Mouse (Mus musculus) testis, postnatal 10 days (tissue): ENCODE data around the gene Dhx32.
"Not testable (repeated sequence)": the region's sequence is repeated elsewhere in the genome, so short reads cannot be mapped to it uniquely, and the experiment has no call there.

Experiments
- DNase-seq: peaks from one replicate; pipeline ENCODE4 v3.0.0; 2021; ENCODE audit warnings: low spot score

The Dhx32 gene

DNA sequence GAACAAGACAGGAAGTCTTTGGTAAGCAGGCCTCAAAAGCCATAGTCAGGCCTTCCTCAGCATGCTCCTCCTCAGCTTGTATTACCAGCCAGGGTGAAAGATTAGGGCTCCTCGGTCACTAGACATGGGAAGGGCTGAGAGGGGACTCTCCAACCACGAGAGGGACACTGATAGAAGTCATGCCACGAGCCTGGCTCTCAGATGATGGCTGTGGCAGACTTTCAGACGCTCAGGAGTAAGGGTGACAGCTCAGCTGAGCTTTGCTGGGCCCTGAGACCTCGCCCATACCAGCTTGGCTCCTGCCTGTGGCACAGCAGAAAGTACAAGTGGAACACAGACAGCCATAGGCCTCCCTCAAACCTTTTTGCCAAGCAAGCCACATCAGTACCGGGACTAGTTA, 55.5 kb downstream of the Dhx32 start:
- DNase-seq: no peak

DNA sequence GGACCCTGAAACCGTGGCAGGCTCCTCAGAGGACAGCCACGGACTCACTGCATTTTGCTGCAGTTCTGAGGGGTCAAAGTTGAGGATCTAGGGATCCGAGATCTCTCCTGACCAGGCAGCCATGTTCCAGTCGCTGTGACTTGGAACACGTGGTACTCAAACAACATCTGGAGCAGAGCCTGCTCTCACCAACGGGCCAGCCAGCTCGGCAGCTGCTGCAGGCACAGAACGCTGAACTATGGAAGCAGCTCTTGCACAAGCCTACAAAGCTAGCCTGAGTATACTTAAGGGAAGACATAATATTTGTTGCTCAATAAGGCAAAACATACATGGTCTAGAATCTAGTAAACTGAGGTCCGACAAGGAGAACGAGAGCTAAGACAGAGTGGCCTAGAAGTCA, 57.0 kb downstream of the Dhx32 start:
- no peak for DNase-seq

DNA sequence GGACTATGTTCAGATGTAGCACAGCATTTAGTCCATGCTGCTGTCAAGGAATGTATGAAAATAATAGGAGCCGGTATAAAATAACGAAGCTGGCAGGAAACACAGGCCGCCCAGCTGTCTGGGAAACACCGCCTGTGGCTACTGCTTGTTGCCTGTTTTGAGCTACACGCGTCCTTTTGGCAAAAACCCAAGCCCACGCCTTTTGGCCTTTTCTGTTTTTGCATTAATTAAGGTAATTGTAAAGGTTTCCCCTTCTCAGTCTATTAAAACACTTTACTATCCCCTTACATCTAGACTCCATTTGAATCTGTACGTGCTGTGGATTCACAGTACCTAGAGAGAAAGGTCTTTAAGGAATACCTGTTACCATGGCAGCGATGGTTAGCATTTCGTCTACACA, 57.7 kb downstream of the Dhx32 start:
- DNase-seq: no peak

DNA sequence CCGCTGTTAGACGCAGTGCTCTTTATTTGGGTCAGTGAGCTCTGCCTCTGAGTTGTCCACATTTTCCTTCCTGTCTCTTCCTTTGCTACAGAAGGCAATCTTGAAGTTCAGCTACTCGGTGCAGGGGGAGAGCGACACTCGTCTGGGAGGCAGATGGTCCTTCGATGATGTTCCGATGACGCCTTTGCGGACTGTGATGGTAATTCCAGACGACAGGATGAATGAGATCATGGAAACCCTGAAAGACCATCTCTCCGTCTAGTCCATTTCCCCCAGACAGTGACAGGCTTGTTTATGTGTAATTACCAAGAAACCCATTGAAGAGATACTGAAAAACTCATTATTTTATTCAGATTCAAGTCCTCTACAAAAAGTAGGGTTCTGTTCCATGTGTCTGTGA, 61.9 kb downstream of the Dhx32 start:
- no peak for DNase-seq

DNA sequence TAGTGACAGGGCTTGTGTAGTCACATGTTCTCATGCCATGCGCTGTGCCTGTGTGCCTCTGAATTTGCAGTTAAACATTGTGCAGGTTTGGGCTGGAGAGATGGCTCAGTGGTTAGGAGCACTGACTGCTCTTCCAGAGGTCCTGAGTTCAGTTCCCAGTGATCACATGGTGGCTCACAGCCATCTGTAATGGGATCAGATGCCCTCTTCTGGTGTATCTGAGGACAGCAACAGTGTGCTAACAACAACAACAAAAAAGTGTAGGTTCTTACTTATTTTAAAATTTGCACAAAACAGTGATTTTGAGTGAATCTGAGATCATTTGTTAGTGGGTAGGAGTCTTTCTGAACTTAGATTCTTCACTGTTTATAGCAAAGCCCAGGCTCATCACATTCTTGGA, 63.9 kb downstream of the Dhx32 start:
- DNase-seq: no peak

DNA sequence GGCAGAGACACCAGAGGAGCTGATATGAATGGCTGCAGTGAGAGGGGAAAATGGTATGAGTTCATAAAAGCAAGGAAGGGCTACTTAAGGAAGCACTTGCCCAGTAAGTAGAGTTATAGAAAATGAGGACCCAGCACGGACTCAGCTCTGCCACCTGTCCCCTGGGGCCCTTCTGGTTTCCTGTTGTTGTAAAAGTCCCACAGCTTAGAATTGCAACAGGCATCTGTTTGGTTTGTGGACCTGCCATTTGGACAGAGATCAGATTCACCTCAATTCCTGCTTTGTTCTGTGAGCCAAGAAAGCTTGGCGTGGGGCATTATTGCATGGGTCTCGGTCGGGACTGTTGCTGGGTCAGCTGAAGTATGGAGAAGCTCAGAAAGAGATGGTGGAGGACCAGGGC, 67.1 kb downstream of the Dhx32 start:
- DNase-seq: no peak

DNA sequence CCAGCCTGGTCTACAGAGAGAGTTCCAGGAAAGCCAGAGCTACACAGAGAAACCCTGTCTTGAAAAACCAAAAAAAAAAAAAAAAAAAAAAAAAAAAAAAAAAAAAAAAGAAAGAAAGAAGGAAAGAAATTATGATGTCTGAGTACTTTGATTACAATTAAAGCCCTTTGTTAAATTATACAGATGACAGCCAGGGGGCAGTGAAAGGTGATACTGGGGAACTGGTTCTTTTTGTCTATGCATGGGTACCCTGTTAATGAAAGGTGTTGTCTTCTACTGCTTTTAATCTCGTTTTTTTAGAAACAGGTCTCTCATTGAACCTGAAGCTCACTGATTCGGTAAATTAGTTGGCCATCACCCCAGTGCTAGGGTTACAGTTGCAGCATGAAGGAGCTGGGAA, 75.2 kb downstream of the Dhx32 start:
- DNase-seq: no peak

DNA sequence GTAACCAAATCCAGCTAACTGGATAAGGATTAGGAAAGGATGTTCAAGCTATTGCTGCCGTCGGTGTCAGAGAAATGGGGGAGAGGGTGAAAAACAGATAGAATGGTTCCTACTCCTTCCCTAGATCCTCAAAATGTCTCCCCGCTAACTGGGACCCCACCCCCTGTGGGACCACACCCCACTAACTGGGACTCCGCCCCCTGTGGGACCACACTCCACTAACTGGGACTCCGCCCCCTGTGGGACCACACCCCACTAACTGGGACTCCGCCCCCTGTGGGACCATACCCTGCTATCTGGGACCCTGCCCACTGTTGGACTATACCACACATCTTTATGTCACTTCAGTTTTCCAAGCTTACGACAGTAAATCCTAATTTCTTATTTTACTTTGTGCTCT, 78.6 kb downstream of the Dhx32 start:
- DNase-seq: no peak

DNA sequence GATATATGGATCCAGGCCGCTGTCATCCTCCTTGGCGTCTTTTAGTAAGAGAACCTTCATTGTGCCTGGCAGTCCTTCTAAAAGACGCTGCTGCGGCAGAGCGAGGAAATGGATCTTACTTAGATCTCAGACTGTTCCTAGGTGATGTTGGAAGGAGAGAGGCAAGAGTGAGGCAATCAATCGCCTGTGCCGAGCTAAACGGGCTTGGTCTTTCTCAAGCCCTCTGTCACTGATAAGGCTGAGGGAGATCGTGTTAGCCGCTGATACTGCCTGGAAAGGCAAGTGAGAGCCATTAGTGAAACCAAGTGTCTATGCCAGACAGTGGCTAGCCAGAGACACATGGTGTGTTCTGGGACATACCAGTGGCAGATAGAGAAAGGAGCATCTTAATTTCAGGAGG, 80.2 kb downstream of the Dhx32 start:
- DNase-seq: no peak

DNA sequence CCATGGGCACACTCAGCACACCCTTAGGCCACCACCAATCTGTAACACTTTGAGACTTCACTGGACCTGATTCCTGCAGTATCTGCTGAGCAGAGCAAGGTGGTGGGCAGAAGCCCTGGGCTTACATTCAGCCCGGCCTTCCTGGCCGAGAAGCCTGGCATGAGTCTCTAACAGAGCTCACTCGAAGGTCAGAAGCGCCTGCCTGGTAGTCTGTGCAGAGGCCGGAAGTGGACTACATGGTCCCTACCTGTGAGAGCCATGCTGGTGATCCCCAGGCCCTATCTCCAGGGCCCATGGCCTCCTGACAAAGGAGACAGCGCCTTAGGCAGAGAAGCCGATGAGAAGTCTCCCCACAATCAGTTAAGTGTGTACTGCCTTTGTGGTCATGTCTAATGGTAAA, 81.2 kb downstream of the Dhx32 start:
- no peak for DNase-seq

DNA sequence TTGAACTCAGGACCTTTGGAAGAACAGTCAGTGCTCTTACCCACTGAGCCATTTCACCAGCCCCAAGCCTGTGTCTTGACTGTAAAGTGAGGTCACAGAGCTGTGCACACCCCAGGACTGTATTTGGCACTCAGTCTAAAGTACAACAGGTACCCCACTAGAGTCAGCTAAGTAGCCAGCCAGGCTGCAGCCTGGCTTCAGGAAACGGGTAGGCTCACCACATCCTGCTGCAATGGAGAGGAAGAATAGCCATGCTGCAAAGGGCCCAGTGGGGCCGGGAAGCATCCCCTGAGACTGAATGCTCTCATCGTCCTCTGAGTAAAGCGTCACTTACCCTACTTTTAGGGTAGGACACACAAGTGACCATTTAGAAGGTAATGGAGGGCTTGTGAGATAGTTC, 82.6 kb downstream of the Dhx32 start:
- no peak for DNase-seq

DNA sequence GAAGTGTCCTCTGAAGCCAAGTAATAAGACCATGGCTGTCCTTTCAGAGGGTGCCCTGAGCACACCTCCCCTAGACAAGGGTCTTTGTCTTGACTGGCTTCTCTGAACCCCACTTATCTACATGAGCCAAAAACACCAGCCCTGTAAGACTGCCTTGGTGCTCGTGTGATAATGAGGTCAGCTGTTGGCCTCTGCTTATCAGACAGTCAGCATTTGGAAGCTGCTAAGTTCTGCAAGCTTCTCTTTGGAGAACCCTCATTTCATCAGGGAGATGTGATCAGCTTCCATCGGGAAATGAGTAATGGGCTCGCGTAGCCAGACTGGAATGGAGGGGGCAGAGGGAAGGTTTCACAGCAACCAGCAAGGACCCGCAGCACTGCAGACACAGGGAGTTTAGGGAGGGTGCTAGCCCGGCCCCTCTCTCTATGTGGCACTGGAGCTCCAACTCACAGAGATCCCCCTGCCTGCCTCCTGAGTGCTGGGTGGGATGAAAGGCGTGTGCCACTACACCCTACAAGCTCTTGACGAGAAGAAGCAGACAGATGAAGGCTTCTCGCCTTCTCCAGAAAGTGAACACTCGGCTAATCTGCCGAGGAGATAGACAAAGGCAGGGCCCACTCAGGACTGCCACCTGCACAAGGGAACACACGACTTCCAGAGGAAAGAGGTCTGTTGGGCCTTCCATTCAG, 84.4 kb downstream of the Dhx32 start:
- no peak for DNase-seq

DNA sequence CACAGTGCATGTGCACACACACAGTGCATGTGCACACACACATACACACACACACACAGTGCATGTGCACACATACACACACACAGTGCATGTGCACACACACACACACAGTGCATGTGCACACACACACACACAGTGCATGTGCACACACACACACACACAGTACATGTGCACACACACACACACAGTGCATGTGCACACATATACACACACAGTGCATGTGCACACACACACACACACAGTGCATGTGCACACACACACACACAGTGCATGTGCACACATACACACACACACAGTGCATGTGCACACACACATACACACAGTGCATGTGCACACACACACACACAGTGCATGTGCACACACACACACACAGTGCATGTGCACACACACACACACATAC, 96.9 kb downstream of the Dhx32 start:
- not testable (repeated sequence) for DNase-seq

DNA sequence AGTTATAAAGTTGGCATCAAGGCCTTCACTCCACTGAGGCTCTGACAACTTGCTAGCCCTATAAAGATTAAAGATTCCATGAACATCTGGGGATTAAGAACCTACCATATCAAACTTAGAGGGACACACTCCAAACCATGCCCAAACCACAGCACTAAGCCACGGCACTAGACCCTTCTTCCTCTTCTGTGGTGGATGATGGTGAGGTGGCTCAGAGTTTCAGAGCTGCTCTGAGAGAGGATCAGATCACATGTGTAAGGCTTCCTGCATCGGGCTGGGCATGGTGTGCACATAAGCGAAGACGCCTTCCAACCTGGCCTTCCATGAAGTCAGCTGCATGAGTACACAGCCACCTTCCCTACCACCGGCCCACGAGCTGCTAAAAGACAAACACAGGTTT, 97.8 kb downstream of the Dhx32 start:
- DNase-seq: no peak

DNA sequence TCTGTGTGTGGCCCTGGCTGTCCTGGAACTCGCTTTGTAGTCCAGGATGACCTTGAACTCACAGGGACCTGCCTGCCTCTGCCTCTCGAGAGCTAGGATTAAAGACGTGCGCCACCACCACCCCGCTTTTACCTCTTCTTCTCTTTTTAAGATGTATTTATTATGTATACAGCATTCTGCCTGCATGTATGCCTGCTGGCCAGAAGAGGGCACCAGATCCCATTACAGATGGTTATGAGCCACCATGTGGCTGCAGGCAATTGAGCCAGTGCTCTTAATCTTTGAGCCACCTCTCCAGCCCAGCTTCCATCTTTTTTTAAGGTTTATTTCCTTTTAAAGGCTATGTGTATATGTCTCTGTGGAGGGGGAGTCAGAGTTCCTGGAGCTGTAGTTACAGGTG, 98.4 kb downstream of the Dhx32 start:
- no peak for DNase-seq

DNA sequence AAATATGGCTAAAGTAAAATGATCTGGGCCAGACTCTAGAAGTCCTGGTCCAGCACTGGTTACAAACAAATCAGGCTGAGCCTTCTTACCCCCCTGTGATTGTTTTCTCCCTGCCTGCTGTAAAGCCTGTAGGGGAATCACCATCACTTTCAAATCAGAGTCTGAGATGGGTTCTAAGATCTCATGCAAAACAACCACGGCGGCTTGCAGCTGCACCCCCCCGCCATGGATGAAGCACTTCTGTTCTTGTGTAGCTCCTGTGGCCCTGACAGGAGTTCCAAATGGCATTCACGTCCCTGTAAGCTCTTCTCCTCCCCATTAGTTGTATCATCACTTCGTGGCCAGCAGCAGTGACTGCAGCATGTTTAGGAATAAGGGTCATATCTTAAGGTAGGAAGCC, 98.9 kb downstream of the Dhx32 start:
- no peak for DNase-seq

DNA sequence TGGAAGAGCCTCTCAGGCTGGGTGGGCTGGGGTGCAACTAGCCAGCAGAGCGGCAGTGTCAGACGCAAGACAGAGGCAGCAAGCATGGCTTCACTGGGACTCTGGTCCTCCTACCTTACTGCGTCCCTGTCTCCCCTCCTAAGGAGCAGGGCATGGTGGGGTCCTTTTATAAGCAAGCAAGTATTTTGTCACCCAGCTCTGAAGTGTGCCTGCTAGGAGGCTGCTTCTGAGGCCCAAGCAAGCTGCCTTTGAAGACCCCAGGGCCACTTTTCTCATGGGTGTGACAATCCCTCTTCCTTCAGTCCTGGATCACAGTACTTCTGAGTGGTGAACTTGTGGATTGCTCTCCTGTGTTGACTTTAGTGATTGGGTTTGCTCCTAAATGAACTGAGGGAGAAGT, 102.6 kb downstream of the Dhx32 start, which contains the start of gene Mmp21:
Gene Mmp21, minus strand, starts transcription at position 101 of the 400 bp plus-strand sequence.
- DNase-seq: no peak

DNA sequence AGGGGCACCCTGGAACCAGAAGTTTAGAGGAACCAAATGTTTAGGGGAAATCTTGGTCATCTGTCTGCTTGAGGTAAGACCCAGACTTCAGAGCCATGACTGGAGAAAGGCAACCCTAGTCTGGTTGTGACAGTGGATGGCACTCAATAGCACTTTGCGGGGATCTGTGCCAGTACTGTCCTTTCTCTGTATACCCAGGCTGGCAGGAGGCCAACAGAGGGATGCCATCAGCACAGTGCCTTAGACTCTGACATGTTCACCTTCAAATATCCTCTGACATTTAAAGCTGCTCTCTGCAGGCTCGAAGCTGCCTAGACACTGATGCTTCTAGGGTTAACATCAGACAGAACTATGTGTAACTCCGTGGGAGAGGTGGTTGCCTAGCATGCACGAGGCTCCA, 103.1 kb downstream of the Dhx32 start:
- DNase-seq: no peak

DNA sequence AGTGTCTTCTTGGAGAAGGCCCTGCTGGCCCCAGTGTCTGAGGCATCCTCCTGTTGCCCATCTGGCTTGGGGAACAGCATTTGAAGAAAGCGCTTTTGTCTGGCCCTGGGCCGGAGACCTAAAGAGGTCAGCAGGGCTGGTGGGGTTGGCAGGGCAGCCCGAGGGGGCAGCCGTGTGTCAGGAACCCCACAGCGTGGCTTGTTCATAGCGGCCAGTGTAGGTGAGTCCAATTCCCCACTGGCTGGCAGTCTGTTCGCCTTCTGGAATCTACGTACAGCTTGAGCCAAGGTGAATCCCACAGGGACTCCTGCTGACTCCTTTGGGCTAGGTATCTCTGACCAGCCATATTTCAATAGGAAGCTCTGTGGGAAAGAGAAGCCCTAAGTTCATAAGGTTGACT, 103.8 kb downstream of the Dhx32 start:
- no peak for DNase-seq

DNA sequence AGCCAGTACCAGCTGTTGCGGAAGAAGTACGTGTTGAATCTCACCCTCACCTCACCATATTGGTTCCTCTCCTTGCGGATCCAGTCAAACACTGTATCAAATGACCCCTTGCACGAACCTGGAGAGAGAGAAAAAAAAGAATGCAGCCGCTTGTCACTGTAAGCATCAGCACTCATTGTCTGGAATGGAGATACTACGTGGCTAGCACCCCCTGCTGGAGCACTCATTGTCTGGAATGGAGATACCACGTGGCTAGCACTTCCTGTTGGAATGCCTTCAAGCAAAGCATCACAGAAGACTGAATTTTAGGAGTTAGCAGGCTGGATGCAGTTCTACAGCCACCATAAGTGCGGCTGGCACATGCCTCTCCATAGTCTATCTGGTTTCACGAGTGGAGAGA, 106.5 kb downstream of the Dhx32 start:
- DNase-seq: no peak
